Mouse (Mus musculus): ENCODE measurements around the gene 1700084M14Rik. TPM values are rescaled to one million over a fixed set of nuclear protein-coding genes. Genes with fewer than 3 reads are reported as not detected.

1700084M14Rik gene
- polyA plus RNA-seq (2014; fragmentation: Illumina TruSeq; extraction: RNeasy Lipid Tissue Mini Kit (QIAGEN cat#74804); ENCODE audit: low read depth, low replicate concordance) = not detected

GRCm38 (mm10) chrX:91575811-91576210, at the start of gene 1700084M14Rik:
TSS of gene 1700084M14Rik (minus strand) at chrX:91575911.

Other genes starting within 250 kb of the 1700084M14Rik start
- not detected for gene Mageb2, start 244.2 kb downstream of the 1700084M14Rik start, polyA plus RNA-seq (2014; fragmentation: Illumina TruSeq; extraction: RNeasy Lipid Tissue Mini Kit (QIAGEN cat#74804); ENCODE audit: low read depth, low replicate concordance)
- gene Gm5072, start 183.4 kb downstream of the 1700084M14Rik start, polyA plus RNA-seq (2014; fragmentation: Illumina TruSeq; extraction: RNeasy Lipid Tissue Mini Kit (QIAGEN cat#74804); ENCODE audit: low read depth, low replicate concordance) = not detected
- gene Gm8914, start 95.8 kb downstream of the 1700084M14Rik start, polyA plus RNA-seq (2014; fragmentation: Illumina TruSeq; extraction: RNeasy Lipid Tissue Mini Kit (QIAGEN cat#74804); ENCODE audit: low read depth, low replicate concordance) = not detected
- gene Gm14781, start 56.3 kb upstream of the 1700084M14Rik start, polyA plus RNA-seq (2014; fragmentation: Illumina TruSeq; extraction: RNeasy Lipid Tissue Mini Kit (QIAGEN cat#74804); ENCODE audit: low read depth, low replicate concordance) = not detected
- not detected for gene Mageb5, start 207.1 kb upstream of the 1700084M14Rik start, polyA plus RNA-seq (2014; fragmentation: Illumina TruSeq; extraction: RNeasy Lipid Tissue Mini Kit (QIAGEN cat#74804); ENCODE audit: low read depth, low replicate concordance)

Data from kidney, adult 10 weeks (tissue).